Mouse (Mus musculus): ENCODE results near the gene Hist1h3c.
"Not testable (repeated sequence)": the region's sequence is repeated elsewhere in the genome, so short reads cannot be mapped to it uniquely, and the experiment has no call there.

Gene Hist1h3c

GRCm38 (mm10) chr13:23702801-23703200 is 42.6 kb downstream of the Hist1h3c start:
- not testable (repeated sequence) for DNase-seq

- DNase-seq: no peak
These were observed 43.2 kb downstream of the Hist1h3c start for GRCm38 (mm10) chr13:23702220-23702619.

- peak; percentile 84 for DNase-seq
These were observed 44.4 kb downstream of the Hist1h3c start for GRCm38 (mm10) chr13:23700786-23701520.

- no peak for DNase-seq
These were observed 45.6 kb downstream of the Hist1h3c start for GRCm38 (mm10) chr13:23699767-23700166.

- DNase-seq: no peak
These were observed 46.4 kb downstream of the Hist1h3c start for GRCm38 (mm10) chr13:23698996-23699395.

- peak; percentile 98 for DNase-seq
These were observed 47.1 kb downstream of the Hist1h3c start, which contains the start of gene Hist1h4c for GRCm38 (mm10) chr13:23698300-23698693. Gene Hist1h4c, minus strand, starts transcription at chr13:23698454.

GRCm38 (mm10) chr13:23697491-23698299 is 47.7 kb downstream of the Hist1h3c start:
- no peak for DNase-seq

GRCm38 (mm10) chr13:23696061-23696474 is 49.3 kb downstream of the Hist1h3c start:
- no peak for DNase-seq

- no peak for DNase-seq
These were observed 49.9 kb downstream of the Hist1h3c start, which contains the start of gene Hist1h1t for GRCm38 (mm10) chr13:23695514-23695913. Gene Hist1h1t, plus strand, starts transcription at chr13:23695814.
